Mouse (Mus musculus) heart, embryonic 13.5 days (tissue): ENCODE data around the gene 2610528A11Rik. TPM values are rescaled to one million over a fixed set of nuclear protein-coding genes. Genes with fewer than 3 reads are reported as not detected.
"Not testable (repeated sequence)": the region's sequence is repeated elsewhere in the genome, so short reads cannot be mapped to it uniquely, and the experiment has no call there.

Experiments
- ATAC-seq: fragments of 200-750 bp; cut with Nextera tagmentation; 2 replicates; pipeline ENCODE4 v1.8.0; 2017; ENCODE audit warnings: moderate TSS enrichment; ENCODE audit not compliant: insufficient number of reproducible peaks, low FRiP score, low TSS enrichment; ENCODE audit errors: extremely low read depth
- H3K27ac ChIP-seq: fragments of 300-500 bp; sonication (generic); replicated peaks from 2 replicates; pipeline ENCODE4 v1.5.1; 2015; ENCODE audit warnings: moderate library complexity, mild to moderate bottlenecking, inconsistent platforms
- H3K27me3 ChIP-seq: fragments of 300-500 bp; sonication (generic); replicated peaks from 2 replicates; pipeline ENCODE4 v1.6.1; 2015; ENCODE audit warnings: mild to moderate bottlenecking, inconsistent platforms
- H3K36me3 ChIP-seq: fragments of 300-500 bp; sonication (generic); 2 replicates; pipeline ENCODE4 v1.6.1; 2015; ENCODE audit warnings: mild to moderate bottlenecking, inconsistent platforms
- H3K4me1 ChIP-seq: fragments of 300-500 bp; sonication (generic); 2 replicates; pipeline ENCODE4 v1.6.1; 2015; ENCODE audit warnings: inconsistent platforms
- H3K4me2 ChIP-seq: fragments of 300-500 bp; sonication (generic); 2 replicates; pipeline ENCODE4 v1.6.1; 2015; ENCODE audit warnings: inconsistent platforms, mild to moderate bottlenecking, moderate library complexity
- H3K4me3 ChIP-seq: fragments of 300-500 bp; sonication (generic); 2 replicates; pipeline ENCODE4 v1.5.1; 2015; ENCODE audit warnings: moderate library complexity, mild to moderate bottlenecking, inconsistent platforms
- H3K9ac ChIP-seq: fragments of 300-500 bp; sonication (generic); 2 replicates; pipeline ENCODE4 v1.6.1; 2015; ENCODE audit warnings: inconsistent platforms, mild to moderate bottlenecking, moderate library complexity
- H3K9me3 ChIP-seq: fragments of 300-500 bp; sonication (generic); 2 replicates; pipeline ENCODE4 v1.6.1; 2016; ENCODE audit warnings: inconsistent platforms
- WGBS: fragments of 180-500 bp; shearing (Covaris S2); methylation state at CpG from one replicate; pipeline ENCODE4 v1.1.7; 2015; ENCODE audit warnings: mixed read lengths; 5-methylcytosine and 5-hydroxymethylcytosine counted together
- polyA plus RNA-seq: library from polyadenylated mRNA; unstranded; fragments of >200 nt; fragmentation: Nextera tagmentation; extraction: Ambion mirVana; gene quantifications from 2 replicates; pipeline ENCODE4 v1.2.1, GENCODE M21; 2015

Gene 2610528A11Rik
- polyA plus RNA-seq = 1.8 and 1.9 TPM in 2 replicates

DNA sequence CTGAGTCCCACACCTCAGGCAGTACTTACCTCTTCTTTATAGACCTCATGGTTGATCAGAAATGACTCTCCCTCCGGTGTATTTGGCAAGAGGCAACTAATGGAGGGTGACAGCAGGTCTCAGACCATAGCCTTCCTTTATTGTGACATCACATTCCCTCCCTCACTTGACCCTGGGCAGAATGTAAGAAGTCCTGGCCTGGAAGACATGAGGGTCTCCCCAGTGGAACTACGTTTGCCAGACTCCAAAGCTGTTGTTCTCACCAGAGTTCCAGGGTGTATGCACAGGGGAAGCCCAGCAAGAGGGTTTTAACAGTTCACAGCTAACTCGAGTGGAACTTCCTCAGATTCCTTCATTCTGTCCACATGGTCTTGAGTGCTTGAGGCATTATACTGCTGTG, at the start of gene 2610528A11Rik:
TSS of gene 2610528A11Rik (minus strand) at position 101 of the 400 bp plus-strand sequence.
- H3K27ac ChIP-seq = no peak within 1 kb of the TSS
- H3K4me2 ChIP-seq = no peak within 1 kb of the TSS
- no peaks in the 10 kb centered on the region for H3K9me3 ChIP-seq
- H3K27me3 ChIP-seq = peaks cover 10% of the 10 kb centered on the region; the same call in 1 of the 2 replicates
- no peak within 1 kb of the TSS for H3K4me3 ChIP-seq
- peaks cover 25% of the 10 kb centered on the region for H3K4me1 ChIP-seq
- ATAC-seq = no peak
- WGBS = 60% methylated on average over 3 of the region's 3 CpGs
- H3K9ac ChIP-seq = no peak within 1 kb of the TSS
- peaks cover 6% of the 10 kb centered on the region; the same call in 1 of the 2 replicates for H3K36me3 ChIP-seq

DNA sequence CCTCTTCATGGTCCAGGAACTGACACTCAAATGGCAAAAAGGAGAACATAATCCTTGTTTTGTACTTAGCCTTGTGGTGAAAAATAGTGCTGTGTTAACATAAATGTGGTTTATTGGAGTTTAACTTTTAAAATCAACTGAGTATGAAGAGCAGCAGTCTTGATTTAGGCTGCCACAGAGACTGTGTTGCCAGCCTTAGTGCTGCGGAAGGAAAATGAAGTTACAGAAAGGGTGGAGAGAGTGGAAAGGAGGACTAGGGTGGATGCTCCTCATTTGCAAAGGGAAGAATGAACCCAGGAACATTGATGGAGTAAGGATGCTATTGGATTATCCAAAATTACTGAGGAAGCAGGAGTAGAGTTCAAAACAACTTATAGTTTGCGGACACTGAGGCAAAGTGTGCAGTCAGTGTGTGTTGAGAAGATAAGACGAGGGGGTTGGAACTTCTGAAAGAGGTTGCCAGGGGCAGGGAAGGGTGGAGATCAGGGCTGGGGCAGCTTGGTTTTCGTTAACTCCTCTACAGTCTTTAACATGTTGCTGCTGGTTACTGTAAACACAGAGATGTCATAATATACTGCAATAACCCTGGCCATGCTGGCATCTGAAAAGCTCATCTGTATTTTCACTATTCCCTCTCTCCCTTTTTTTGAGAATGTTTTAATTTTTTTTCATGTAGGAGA, 49.6 kb upstream of the 2610528A11Rik start:
- Histone ChIP-seq H3K9ac (no peak overlapping the region), H3K27me3 (no peaks in the 10 kb centered on the region), H3K36me3 (no peaks in the 10 kb centered on the region), H3K4me3 (no peak overlapping the region), H3K4me2 (no peak overlapping the region), H3K27ac (no peak overlapping the region), H3K9me3 (no peaks in the 10 kb centered on the region; the same call in 1 of the 2 replicates), H3K4me1 (no peaks in the 10 kb centered on the region)
- WGBS = 65% methylated on average over 4 of the region's 4 CpGs
- no peak for ATAC-seq

DNA sequence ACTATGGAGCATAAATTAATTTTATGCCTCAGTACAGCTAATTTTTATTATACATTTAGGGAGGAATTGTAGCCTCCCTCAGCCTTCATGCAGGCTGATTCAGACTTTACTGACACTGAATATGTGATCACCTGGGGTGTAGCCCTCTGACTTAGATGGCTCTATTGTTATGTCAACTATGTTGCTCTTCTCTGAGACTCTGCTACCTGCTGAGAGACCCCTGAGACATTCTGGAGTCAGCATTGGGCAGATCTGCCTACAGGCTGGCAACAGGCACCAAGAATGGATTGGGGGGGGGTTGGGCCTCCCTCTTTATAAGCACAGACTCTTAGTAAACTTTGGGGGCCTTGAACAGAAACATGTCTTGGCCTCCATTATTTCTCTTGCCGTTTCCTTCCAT, 40.6 kb upstream of the 2610528A11Rik start:
- 64% methylated on average over 1 of the region's 1 CpGs for WGBS

DNA sequence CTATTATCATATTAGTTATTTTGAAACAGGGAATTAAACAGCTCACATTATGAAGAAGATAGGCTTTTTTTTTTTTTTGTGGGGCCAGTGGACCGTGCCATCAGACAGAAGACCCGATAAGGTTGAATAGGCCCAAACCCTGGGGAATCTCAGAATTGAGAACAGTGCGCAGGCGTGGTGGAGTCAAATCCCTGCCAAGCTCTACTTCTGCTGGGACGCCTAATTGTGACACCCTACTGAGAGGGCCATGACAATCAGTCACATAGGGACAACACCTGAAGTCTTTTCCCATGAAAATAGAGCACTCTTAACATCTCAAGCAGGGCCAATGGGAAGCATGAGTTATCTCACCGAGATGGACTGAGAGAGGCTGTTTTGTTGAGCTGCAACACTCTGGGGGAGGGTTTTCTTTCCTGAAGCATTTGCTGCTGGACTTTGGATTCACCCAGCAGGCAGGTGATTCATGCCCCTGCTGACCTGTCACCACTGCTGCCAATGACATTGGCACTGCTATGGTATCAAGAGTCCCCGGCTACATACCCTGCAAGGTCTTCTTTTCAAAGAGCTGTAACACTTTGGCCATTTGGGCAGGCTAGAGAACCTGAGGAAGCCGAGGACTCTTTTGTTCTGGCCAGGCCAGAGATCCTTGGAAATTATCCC, 25.4 kb upstream of the 2610528A11Rik start:
- H3K4me1 ChIP-seq = peaks cover 1% of the 10 kb centered on the region
- H3K27me3 ChIP-seq = no peaks in the 10 kb centered on the region
- H3K27ac ChIP-seq = no peak overlapping the region
- H3K4me3 ChIP-seq = no peak overlapping the region
- 65% methylated on average over 8 of the region's 8 CpGs for WGBS
- H3K36me3 ChIP-seq = no peaks in the 10 kb centered on the region
- H3K4me2 ChIP-seq = no peak overlapping the region
- no peak for ATAC-seq
- no peak overlapping the region for H3K9ac ChIP-seq
- no peaks in the 10 kb centered on the region for H3K9me3 ChIP-seq

More for the DNA sequence above, 40.6 kb upstream of the 2610528A11Rik start:
- Histone ChIP-seq H3K9ac (no peak overlapping the region), H3K27ac (no peak overlapping the region), H3K4me1 (no peaks in the 10 kb centered on the region), H3K4me2 (no peak overlapping the region), H3K9me3 (peaks cover 14% of the 10 kb centered on the region), H3K4me3 (no peak overlapping the region), H3K27me3 (no peaks in the 10 kb centered on the region), H3K36me3 (no peaks in the 10 kb centered on the region)
- no peak for ATAC-seq

DNA sequence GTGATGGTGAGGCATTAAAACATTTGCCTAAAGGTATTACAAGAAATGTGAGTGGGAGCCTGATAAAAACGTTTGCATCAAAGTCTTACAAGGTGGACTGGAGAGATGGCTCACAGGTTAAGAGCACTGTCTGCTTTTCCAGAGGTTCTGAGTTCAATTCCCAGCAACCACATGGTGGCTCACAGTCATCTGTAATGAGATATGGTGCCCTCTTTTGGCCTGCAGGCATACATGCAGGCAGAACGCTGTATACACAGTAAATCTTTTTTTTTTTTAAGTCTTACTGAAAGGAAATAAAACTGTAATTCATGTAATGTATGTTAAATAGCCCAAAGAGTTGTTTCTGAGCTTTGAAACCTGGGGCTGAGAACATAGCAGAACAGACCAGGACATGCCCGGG, 23.8 kb upstream of the 2610528A11Rik start:
- H3K27ac ChIP-seq, H3K9ac ChIP-seq, ATAC-seq, H3K9me3 ChIP-seq, H3K36me3 ChIP-seq, H3K4me2 ChIP-seq, H3K4me3 ChIP-seq, H3K27me3 ChIP-seq: not testable (repeated sequence)
- WGBS = 71% methylated on average over 3 of the region's 3 CpGs
- H3K4me1 ChIP-seq = peaks cover 12% of the 10 kb centered on the region

DNA sequence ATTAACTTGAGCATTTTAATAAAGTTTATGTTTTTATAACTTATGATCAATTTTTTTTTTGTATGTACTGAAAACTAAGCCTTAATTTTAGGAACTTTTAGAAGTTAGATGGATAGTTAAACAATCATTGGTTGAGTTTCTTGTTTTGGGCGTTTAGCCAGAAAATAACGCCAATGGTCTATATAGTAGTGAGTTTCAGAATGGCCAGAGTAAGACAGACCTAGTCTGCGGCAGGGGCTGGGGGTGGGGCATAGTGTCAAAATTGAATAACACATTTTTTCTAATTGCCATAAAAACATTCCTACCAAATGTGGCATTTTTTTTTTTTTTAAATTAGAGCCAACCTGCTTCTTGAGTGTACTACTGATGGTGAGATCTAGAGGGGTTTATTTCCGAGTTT, 22.3 kb upstream of the 2610528A11Rik start:
- 66% methylated on average over 4 of the region's 4 CpGs for WGBS
- Histone ChIP-seq H3K4me2 (no peak overlapping the region), H3K4me3 (no peak overlapping the region), H3K27ac (no peak overlapping the region), H3K27me3 (no peaks in the 10 kb centered on the region), H3K36me3 (peaks cover 23% of the 10 kb centered on the region), H3K9me3 (no peaks in the 10 kb centered on the region), H3K9ac (no peak overlapping the region), H3K4me1 (peaks cover 12% of the 10 kb centered on the region)
- ATAC-seq = no peak

DNA sequence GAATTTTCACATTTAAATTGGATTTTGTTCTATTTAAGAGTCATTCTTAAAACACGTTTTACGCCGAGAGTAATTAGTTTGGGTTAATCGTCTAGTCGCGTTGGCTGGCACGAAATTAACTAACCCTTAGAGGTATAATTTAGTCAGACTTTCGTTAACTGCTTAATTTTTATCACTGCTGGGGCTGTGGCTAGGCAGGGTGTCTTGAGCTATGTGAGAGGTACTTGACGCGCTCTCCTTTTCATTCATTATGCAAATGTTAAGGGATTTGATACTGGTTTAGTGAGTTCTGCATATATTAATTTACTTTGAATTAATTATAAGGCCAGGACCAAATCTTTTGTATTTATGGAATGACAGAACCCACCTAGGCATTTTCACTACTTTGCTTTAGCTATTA, 21.8 kb upstream of the 2610528A11Rik start:
- Histone ChIP-seq H3K9me3 (no peaks in the 10 kb centered on the region), H3K27me3 (no peaks in the 10 kb centered on the region), H3K4me3 (peak overlapping the region; percentile 97), H3K4me1 (peaks cover 12% of the 10 kb centered on the region), H3K36me3 (peaks cover 27% of the 10 kb centered on the region), H3K9ac (peak overlapping the region; percentile 73), H3K27ac (no peak overlapping the region), H3K4me2 (peak overlapping the region; percentile 81)
- no peak for ATAC-seq
- WGBS = 2% methylated on average over 10 of the region's 10 CpGs

DNA sequence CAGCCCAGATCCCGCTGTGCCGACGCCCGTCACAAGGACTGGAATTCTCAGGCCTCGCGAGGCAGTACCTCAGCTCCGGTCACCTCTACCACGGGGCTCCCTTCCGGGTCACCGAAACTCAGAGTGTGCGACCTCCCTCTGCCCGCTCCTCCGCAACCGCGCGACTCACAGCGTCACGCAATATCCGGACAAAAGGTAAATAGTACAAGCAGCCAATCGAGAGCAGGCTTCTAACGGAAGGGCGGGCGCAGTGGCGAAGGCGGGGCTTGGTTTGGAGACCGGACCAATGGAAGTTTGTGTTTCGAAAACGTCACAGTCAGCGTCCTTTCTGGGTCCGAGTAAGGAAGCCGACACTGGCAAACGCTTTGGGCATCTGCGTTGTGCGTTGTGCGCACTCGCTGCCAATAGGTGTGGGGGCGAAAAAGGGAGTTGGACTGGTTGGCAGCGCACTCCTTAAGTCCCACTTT, 21.3 kb upstream of the 2610528A11Rik start, which contains the start of gene Ghitm:
TSS of gene Ghitm (minus strand) at position 146 of the 467 bp plus-strand sequence.
- Histone ChIP-seq H3K27ac (peak within 1 kb of the TSS; percentile 93), H3K4me1 (peaks cover 12% of the 10 kb centered on the region), H3K27me3 (no peaks in the 10 kb centered on the region), H3K4me2 (peak within 1 kb of the TSS; percentile 81), H3K9ac (peak within 1 kb of the TSS; percentile 96), H3K36me3 (peaks cover 32% of the 10 kb centered on the region), H3K9me3 (no peaks in the 10 kb centered on the region), H3K4me3 (peak within 1 kb of the TSS; percentile 97)
- WGBS = under 1% methylated on average over 38 of the region's 38 CpGs
- peak; percentile 99 for ATAC-seq

DNA sequence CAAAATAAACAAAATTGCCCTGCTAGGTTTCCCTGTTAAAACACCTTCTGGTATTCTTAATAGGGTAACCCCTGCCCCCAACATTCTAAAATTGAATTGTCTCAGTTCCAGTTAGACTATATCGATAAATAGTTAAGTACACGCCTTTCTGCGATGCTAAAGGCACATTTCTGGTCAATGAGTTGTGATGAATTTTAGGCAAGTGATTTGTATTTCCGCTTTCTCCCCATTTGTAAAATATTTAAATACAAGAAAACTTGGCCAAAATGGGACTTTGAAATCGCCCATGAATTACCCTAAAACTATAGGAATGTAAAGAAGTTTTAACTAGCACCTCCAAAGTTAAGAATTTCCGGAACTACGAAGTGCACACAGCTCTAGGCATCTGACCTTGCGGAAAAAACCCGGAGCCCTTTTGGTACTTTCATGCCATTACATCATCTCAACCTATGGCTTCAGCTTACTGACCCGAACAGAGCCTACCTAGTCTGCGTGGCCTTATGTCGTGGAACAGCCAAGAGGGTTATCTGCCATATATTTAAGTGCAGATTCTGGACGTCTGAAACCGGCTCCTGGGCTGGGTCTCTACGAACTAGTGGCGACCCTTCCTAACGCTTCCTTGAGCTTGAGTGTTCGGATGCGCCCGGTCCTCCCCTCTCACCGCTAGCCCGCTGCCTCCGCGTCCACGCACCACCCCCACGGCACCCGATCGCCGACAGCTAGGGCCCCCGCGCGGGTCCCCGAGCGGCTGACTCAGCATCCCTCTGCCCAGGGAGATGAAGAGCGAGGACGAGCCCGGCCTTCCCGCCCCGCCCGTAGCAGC, 20.7 kb upstream of the 2610528A11Rik start:
- ATAC-seq = no peak; the same call in none of the 2 replicates
- 2% methylated on average over 40 of the region's 40 CpGs for WGBS
- H3K27ac ChIP-seq = peak overlapping the region; percentile 93

DNA sequence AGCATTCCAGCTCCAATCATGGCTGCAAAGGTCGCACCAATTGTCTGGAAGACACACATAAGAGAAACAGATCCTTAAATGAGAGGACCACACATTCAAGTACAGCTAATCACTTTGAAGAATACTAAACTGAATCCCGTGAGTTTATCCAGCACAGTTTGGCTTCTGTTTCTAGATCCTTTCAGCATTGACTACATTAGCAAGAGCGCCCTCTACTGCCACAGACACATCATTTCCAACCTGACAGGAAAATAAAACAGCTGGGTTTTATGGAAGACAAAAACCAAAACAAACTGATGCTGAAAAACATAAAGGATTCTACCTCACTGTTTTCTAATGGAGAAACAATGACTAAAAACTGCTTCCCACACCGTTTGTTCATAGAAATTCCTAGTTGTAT, 13.8 kb upstream of the 2610528A11Rik start:
- Histone ChIP-seq H3K9me3 (no peaks in the 10 kb centered on the region), H3K27me3 (no peaks in the 10 kb centered on the region), H3K27ac (no peak overlapping the region), H3K4me3 (no peak overlapping the region), H3K4me1 (no peaks in the 10 kb centered on the region), H3K36me3 (peaks cover 92% of the 10 kb centered on the region), H3K9ac (no peak overlapping the region), H3K4me2 (no peak overlapping the region)
- WGBS = 41% methylated on average over 4 of the region's 4 CpGs
- no peak for ATAC-seq

More for the DNA sequence above, 20.7 kb upstream of the 2610528A11Rik start:
- no peaks in the 10 kb centered on the region for H3K9me3 ChIP-seq
- H3K36me3 ChIP-seq = peaks cover 38% of the 10 kb centered on the region
- H3K4me2 ChIP-seq = peak overlapping the region; percentile 72
- peak overlapping the region; percentile 97 for H3K4me3 ChIP-seq
- peaks cover 12% of the 10 kb centered on the region for H3K4me1 ChIP-seq
- H3K27me3 ChIP-seq = no peaks in the 10 kb centered on the region
- peak overlapping the region; percentile 96 for H3K9ac ChIP-seq

DNA sequence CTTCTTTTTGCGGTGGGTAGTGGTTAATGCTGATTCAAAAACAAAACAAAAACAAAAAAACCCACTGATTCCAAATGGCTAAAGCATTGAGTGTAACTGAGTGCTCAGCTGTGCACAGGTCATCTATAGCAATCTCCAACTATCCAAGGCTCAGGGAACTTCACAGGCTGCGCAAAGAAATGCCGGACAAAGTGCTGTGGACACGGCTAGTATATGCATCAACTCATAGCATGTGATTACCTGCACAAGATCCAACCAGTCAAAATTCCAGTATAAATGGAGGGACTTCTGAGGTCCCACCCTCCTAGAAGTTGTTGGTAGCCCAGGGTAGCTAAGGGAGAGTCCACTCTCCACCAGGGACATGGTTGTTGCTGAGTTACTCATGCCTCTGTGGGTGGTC, 5.4 kb upstream of the 2610528A11Rik start:
- ATAC-seq = no peak
- Histone ChIP-seq H3K9me3 (no peaks in the 10 kb centered on the region), H3K27me3 (peaks cover 5% of the 10 kb centered on the region; the same call in 1 of the 2 replicates), H3K9ac (no peak overlapping the region), H3K4me3 (no peak overlapping the region), H3K4me2 (no peak overlapping the region), H3K27ac (no peak overlapping the region), H3K36me3 (peaks cover 57% of the 10 kb centered on the region), H3K4me1 (peaks cover 14% of the 10 kb centered on the region)
- 93% methylated on average over 4 of the region's 4 CpGs for WGBS
